Mouse (Mus musculus) midbrain, postnatal 0 days (tissue): ENCODE measurements around the gene Efna5. TPM values are rescaled to one million over a fixed set of nuclear protein-coding genes. Genes with fewer than 3 reads are reported as not detected.

ENCODE experiments used
- ATAC-seq: fragments of 200-750 bp; cut with Nextera tagmentation; 2 replicates; pipeline ENCODE4 v1.8.0; 2017; ENCODE audit warnings: moderate number of reproducible peaks, mild to moderate bottlenecking, moderate TSS enrichment, moderate library complexity; ENCODE audit not compliant: low FRiP score
- DNase-seq: peaks from one replicate; pipeline ENCODE4 v3.0.0-alpha.2; 2015; ENCODE audit warnings: low spot score
- H3K27ac ChIP-seq: fragments of 300-500 bp; sonication (generic); 2 replicates; pipeline ENCODE4 v1.5.1; 2014; ENCODE audit warnings: low read depth, mild to moderate bottlenecking, low read length, mixed read lengths
- H3K27me3 ChIP-seq: fragments of 300-500 bp; sonication (generic); 2 replicates; pipeline ENCODE4 v1.6.1; 2014; ENCODE audit warnings: low read length, control low read depth, mixed read lengths; ENCODE audit not compliant: insufficient read depth
- H3K36me3 ChIP-seq: fragments of 300-500 bp; sonication (generic); 2 replicates; pipeline ENCODE4 v1.6.1; 2014; ENCODE audit warnings: low read length, control low read depth, mixed read lengths; ENCODE audit not compliant: insufficient read depth
- H3K4me1 ChIP-seq: fragments of 300-500 bp; sonication (generic); 2 replicates; pipeline ENCODE4 v1.6.1; 2014; ENCODE audit warnings: mild to moderate bottlenecking, control low read depth, antibody characterized with exemption, low read length, mixed read lengths; ENCODE audit not compliant: insufficient read depth
- H3K4me2 ChIP-seq: fragments of 300-500 bp; sonication (generic); 2 replicates; pipeline ENCODE4 v1.6.1; 2014; ENCODE audit warnings: low read depth, mild to moderate bottlenecking, low read length, mixed read lengths; ENCODE audit not compliant: poor library complexity, severe bottlenecking
- H3K4me3 ChIP-seq: fragments of 300-500 bp; sonication (generic); 2 replicates; pipeline ENCODE4 v1.5.1; 2014; ENCODE audit warnings: low read depth, mild to moderate bottlenecking, low read length, moderate library complexity
- H3K9ac ChIP-seq: fragments of 300-500 bp; sonication (generic); replicated peaks from 2 replicates; pipeline ENCODE4 v1.6.1; 2014; ENCODE audit warnings: mild to moderate bottlenecking, low read length, moderate library complexity, mixed read lengths; ENCODE audit not compliant: poor library complexity, severe bottlenecking
- H3K9me3 ChIP-seq: fragments of 300-500 bp; sonication (generic); 2 replicates; pipeline ENCODE4 v1.6.1; 2016; ENCODE audit warnings: low read length, control low read depth
- CTCF ChIP-seq: IDR thresholded peaks from 2 replicates; pipeline ENCODE4 v1.5.1; 2016; ENCODE audit warnings: antibody characterized with exemption, mild to moderate bottlenecking
- WGBS: fragments of 180-500 bp; shearing (Covaris S2); extraction: QIAGEN DNeasy Blood & Tissue Kit; methylation state at CpG from one replicate; pipeline ENCODE4 v1.1.7; 2014; 5-methylcytosine and 5-hydroxymethylcytosine counted together
- polyA plus RNA-seq: library from polyadenylated mRNA; unstranded; fragments of >200 nt; fragmentation: Nextera tagmentation; extraction: Ambion mirVana; gene quantifications from 2 replicates; pipeline ENCODE4 v1.2.1, GENCODE M21; 2015
- total RNA-seq: library from RNA; depleted of rRNA; stranded (reverse); fragments of >200 nt; gene quantifications from 2 replicates; pipeline ENCODE4 v1.2.3, GENCODE M21; 2014

The Efna5 gene
- total and polyA plus RNA-seq, 2 experiments from 2014 or later = 11.1 to 59.5 TPM

- Histone ChIP-seq H3K27ac (no peak overlapping the region), H3K9me3 (no peaks in the 10 kb centered on the region), H3K27me3 (no peaks in the 10 kb centered on the region), H3K36me3 (no peaks in the 10 kb centered on the region), H3K4me1 (no peaks in the 10 kb centered on the region), H3K4me2 (no peak overlapping the region), H3K9ac (no peak overlapping the region), H3K4me3 (no peak overlapping the region)
- WGBS = 78% methylated on average over 6 of the region's 6 CpGs
- DNase-seq (no peak), ATAC-seq (no peak)
- TF ChIP-seq CTCF = no peak
These were observed 140.1 kb downstream of the Efna5 start for GRCm38 (mm10) chr17:62741020-62741419.

GRCm38 (mm10) chr17:62739993-62740392 lies 141.1 kb downstream of the Efna5 start:
- TF ChIP-seq CTCF = no peak
- H3K4me2 ChIP-seq = no peak overlapping the region
- H3K27ac ChIP-seq = no peak overlapping the region
- H3K36me3 ChIP-seq = no peaks in the 10 kb centered on the region
- no peaks in the 10 kb centered on the region for H3K27me3 ChIP-seq
- H3K9me3 ChIP-seq = no peaks in the 10 kb centered on the region
- ATAC-seq (no peak), DNase-seq (no peak)
- no peak overlapping the region for H3K9ac ChIP-seq
- H3K4me3 ChIP-seq = no peak overlapping the region
- 0 out of 2 replicates have a peak, but pooled peaks cover 3% of the 10 kb centered on the region for H3K4me1 ChIP-seq
- 25% methylated on average over 6 of the region's 6 CpGs for WGBS

- Histone ChIP-seq H3K4me1 (peaks cover 8% of the 10 kb centered on the region; the same call in 1 of the 2 replicates), H3K9me3 (no peaks in the 10 kb centered on the region), H3K9ac (no peak overlapping the region), H3K27ac (no peak overlapping the region), H3K4me3 (no peak overlapping the region), H3K4me2 (no peak overlapping the region), H3K27me3 (no peaks in the 10 kb centered on the region), H3K36me3 (no peaks in the 10 kb centered on the region)
- DNase-seq = no peak
- TF ChIP-seq CTCF = no peak
- WGBS = 88% methylated on average over 6 of the region's 6 CpGs
- no peak for ATAC-seq
These were observed 143.7 kb downstream of the Efna5 start for GRCm38 (mm10) chr17:62737404-62737803.

GRCm38 (mm10) chr17:62735943-62736342 lies 145.2 kb downstream of the Efna5 start:
- peaks cover 8% of the 10 kb centered on the region; the same call in 1 of the 2 replicates for H3K4me1 ChIP-seq
- no peak overlapping the region for H3K9ac ChIP-seq
- H3K9me3 ChIP-seq = no peaks in the 10 kb centered on the region
- H3K4me2 ChIP-seq = no peak overlapping the region
- no peaks in the 10 kb centered on the region for H3K36me3 ChIP-seq
- H3K27me3 ChIP-seq = no peaks in the 10 kb centered on the region
- 21% methylated on average over 11 of the region's 11 CpGs for WGBS
- H3K4me3 ChIP-seq = no peak overlapping the region
- no peak for TF ChIP-seq CTCF
- no peak overlapping the region for H3K27ac ChIP-seq
- ATAC-seq (no peak), DNase-seq (no peak)

GRCm38 (mm10) chr17:62734901-62735300 lies 146.2 kb downstream of the Efna5 start:
- DNase-seq = no peak
- Histone ChIP-seq H3K4me1 (peaks cover 8% of the 10 kb centered on the region; the same call in 1 of the 2 replicates), H3K4me3 (no peak overlapping the region), H3K9ac (no peak overlapping the region), H3K27me3 (no peaks in the 10 kb centered on the region), H3K36me3 (no peaks in the 10 kb centered on the region), H3K4me2 (no peak overlapping the region), H3K27ac (no peak overlapping the region), H3K9me3 (no peaks in the 10 kb centered on the region)
- no peak for TF ChIP-seq CTCF
- WGBS = 12% methylated on average over 10 of the region's 10 CpGs
- no peak for ATAC-seq

GRCm38 (mm10) chr17:62734067-62734466 lies 147.1 kb downstream of the Efna5 start:
- Histone ChIP-seq H3K9me3 (no peaks in the 10 kb centered on the region), H3K4me3 (no peak overlapping the region), H3K27ac (no peak overlapping the region), H3K9ac (no peak overlapping the region), H3K4me2 (no peak overlapping the region), H3K4me1 (peaks cover 8% of the 10 kb centered on the region; the same call in 1 of the 2 replicates), H3K27me3 (no peaks in the 10 kb centered on the region), H3K36me3 (no peaks in the 10 kb centered on the region)
- DNase-seq = no peak
- no peak for TF ChIP-seq CTCF
- WGBS = 40% methylated on average over 4 of the region's 4 CpGs
- no peak for ATAC-seq
